Comparison of ENCODE assay signal across 8 mouse cellular contexts in genomic region chr9:44881221-44881871, GRCm38 (mm10). TPM values are rescaled to one million over a fixed set of nuclear protein-coding genes. Genes with fewer than 3 reads are reported as not detected.
A peak's percentile ranks its signal among the peaks of the same experiment; 100 is the strongest.
DNase-seq lines count a peak whose midpoint lies in the region; ATAC-seq and TF ChIP-seq lines count a peak whose summit lies in the region.

Kmt2a (minus strand) TSS chr9:44881296.

- peak within 1 kb of the TSS; percentile 95 for H3K4me2 ChIP-seq in forebrain, embryonic 16.5 days (ENCODE audit: low read length)
- H3K4me2 ChIP-seq in lung, embryonic 15.5 days: peak within 1 kb of the TSS; percentile 100

- H3K27me3 ChIP-seq in G1E (ENCODE audit: insufficient read depth, low read length): peaks cover 19% of the 10 kb centered on the region
- no peaks in the 10 kb centered on the region for H3K27me3 ChIP-seq in forebrain, embryonic 16.5 days (replicated peaks; ENCODE audit: control insufficient read depth, insufficient read depth, low read length)
- H3K27me3 ChIP-seq in lung, embryonic 15.5 days: no peaks in the 10 kb centered on the region

- no peaks in the 10 kb centered on the region for H3K9me3 ChIP-seq in G1E (replicated peaks)
- H3K9me3 ChIP-seq in forebrain, embryonic 16.5 days (ENCODE audit: control insufficient read depth, low read length): no peaks in the 10 kb centered on the region
- no peaks in the 10 kb centered on the region for H3K9me3 ChIP-seq in lung, embryonic 15.5 days

- peaks cover 40% of the 10 kb centered on the region for H3K4me1 ChIP-seq in G1E (ENCODE audit: insufficient read depth, low read depth, low read length)
- peaks cover 36% of the 10 kb centered on the region for H3K4me1 ChIP-seq in forebrain, embryonic 16.5 days (replicated peaks; ENCODE audit: control insufficient read depth, insufficient read depth, low read length)
- H3K4me1 ChIP-seq in lung, embryonic 15.5 days: peaks cover 40% of the 10 kb centered on the region

- H3K27ac ChIP-seq in forebrain, embryonic 16.5 days (ENCODE audit: low read length): peak within 1 kb of the TSS; percentile 100
- H3K27ac ChIP-seq in lung, embryonic 15.5 days: peak within 1 kb of the TSS; percentile 99

- intact Hi-C loops in heart, postnatal 36 days (cut with DNase I): loop anchor here (2.0 kb wide), 3 partner anchors 15 to 45 kb away; no protein-coding TSS in a partner anchor

- ATAC-seq in G1E (ENCODE audit: extremely low read depth, insufficient number of reproducible peaks, low FRiP score, poor library complexity, severe bottlenecking): peak; percentile 58
- peak; percentile 63 for ATAC-seq in forebrain, embryonic 16.5 days
- peak; percentile 88 for ATAC-seq in lung, embryonic 15.5 days (ENCODE audit: borderline replicate concordance, extremely low read depth, low FRiP score, low TSS enrichment)

- 0% methylated on average over 46 of the region's 71 CpGs for WGBS in forebrain, embryonic 16.5 days
- WGBS in lung, embryonic 15.5 days: under 1% methylated on average over 47 of the region's 71 CpGs

- peak within 1 kb of the TSS; percentile 90 for H3K4me3 ChIP-seq in G1E (ENCODE audit: low read depth, low read length)
- peak within 1 kb of the TSS; percentile 99 for H3K4me3 ChIP-seq in forebrain, embryonic 16.5 days (replicated peaks; ENCODE audit: low read length)
- H3K4me3 ChIP-seq in lung, embryonic 15.5 days: peak within 1 kb of the TSS; percentile 97

- peak within 1 kb of the TSS; percentile 97 for H3K9ac ChIP-seq in forebrain, embryonic 16.5 days (replicated peaks; ENCODE audit: low read depth, low read length)
- peak within 1 kb of the TSS; percentile 98 for H3K9ac ChIP-seq in lung, embryonic 15.5 days

- peaks cover 29% of the 10 kb centered on the region for H3K36me3 ChIP-seq in G1E (replicated peaks)
- H3K36me3 ChIP-seq in forebrain, embryonic 16.5 days (ENCODE audit: control insufficient read depth, insufficient read depth): no peaks in the 10 kb centered on the region
- no peaks in the 10 kb centered on the region for H3K36me3 ChIP-seq in lung, embryonic 15.5 days

- no peak for TF ChIP-seq CTCF in G1E (IDR thresholded peaks at IDR 0.05; ENCODE audit: low read depth, low read length)

- peak; percentile 96 for DNase-seq in G1E (ENCODE audit: low spot score)
- peak; percentile 92 to 100 for DNase-seq in cerebellum, adult 18-20 months
- peak; percentile 100 for DNase-seq in heart, postnatal 36 days
- peak; percentile 94 to 99 for DNase-seq in layer of hippocampus, adult 8-10 months (ENCODE audit: low spot score in 2 of 2)
- DNase-seq in ovary, adult 18-20 months (ENCODE audit: low spot score): peak; percentile 96
- peak; percentile 97 for DNase-seq in thymus, postnatal 0 days (ENCODE audit: low spot score)

RNA-seq across cellular contexts. Expression of gene Kmt2a, which starts in this region (rescaled TPM):
- 143 TPM in 2 replicates for total RNA-seq in G1E (2014; fragmentation: Nextera tagmentation)
- 5.9 and 6.3 TPM in 2 replicates for total RNA-seq in G1E (2017)
- 8.9 and 10.0 TPM in 2 replicates for polyA plus RNA-seq in G1E (2012)
- polyA plus RNA-seq in forebrain, embryonic 16.5 days (2015; fragmentation: Nextera tagmentation; extraction: Ambion mirVana): 22.2 and 24.3 TPM in 2 replicates
- total RNA-seq in heart, postnatal 36 days (2021): 10 to 100 TPM; 26.1 to 29.7 TPM
- 100 to 1,000 TPM in 1 of 4 experiments, 10 to 100 TPM in 3; 63.4 to 103 (median 80.1) TPM for total RNA-seq in layer of hippocampus, adult 8-10 months (2022)
- polyA plus RNA-seq in lung, embryonic 15.5 days (2015; fragmentation: Nextera tagmentation; extraction: Ambion mirVana): 11.2 and 15.5 TPM in 2 replicates
- polyA plus RNA-seq in thymus, postnatal 0 days (2015; fragmentation: Nextera tagmentation; extraction: Ambion mirVana): 13.1 and 20.1 TPM in 2 replicates

Comparison
In these comparisons a context has a peak if more than half of its experiments do, and no peak if none do; other contexts are left out.
1. Peak in every context shown above with its lines: DNase-seq, ATAC-seq, H3K4me3 ChIP-seq and H3K27ac ChIP-seq.